Mouse (Mus musculus): ENCODE data around the gene Rhot1. TPM values are rescaled to one million over a fixed set of nuclear protein-coding genes. Genes with fewer than 3 reads are reported as not detected.
"Not testable (repeated sequence)": the region's sequence is repeated elsewhere in the genome, so short reads cannot be mapped to it uniquely, and the experiment has no call there.

Gene Rhot1
- polyA plus RNA-seq, 1 experiment from 2014 or later, result 76.2 TPM

- 87% methylated on average over 8 of the region's 8 CpGs for WGBS
Observed at GRCm38 (mm10) chr11:80178316-80178715, 30.5 kb upstream of the Rhot1 start.

DNA sequence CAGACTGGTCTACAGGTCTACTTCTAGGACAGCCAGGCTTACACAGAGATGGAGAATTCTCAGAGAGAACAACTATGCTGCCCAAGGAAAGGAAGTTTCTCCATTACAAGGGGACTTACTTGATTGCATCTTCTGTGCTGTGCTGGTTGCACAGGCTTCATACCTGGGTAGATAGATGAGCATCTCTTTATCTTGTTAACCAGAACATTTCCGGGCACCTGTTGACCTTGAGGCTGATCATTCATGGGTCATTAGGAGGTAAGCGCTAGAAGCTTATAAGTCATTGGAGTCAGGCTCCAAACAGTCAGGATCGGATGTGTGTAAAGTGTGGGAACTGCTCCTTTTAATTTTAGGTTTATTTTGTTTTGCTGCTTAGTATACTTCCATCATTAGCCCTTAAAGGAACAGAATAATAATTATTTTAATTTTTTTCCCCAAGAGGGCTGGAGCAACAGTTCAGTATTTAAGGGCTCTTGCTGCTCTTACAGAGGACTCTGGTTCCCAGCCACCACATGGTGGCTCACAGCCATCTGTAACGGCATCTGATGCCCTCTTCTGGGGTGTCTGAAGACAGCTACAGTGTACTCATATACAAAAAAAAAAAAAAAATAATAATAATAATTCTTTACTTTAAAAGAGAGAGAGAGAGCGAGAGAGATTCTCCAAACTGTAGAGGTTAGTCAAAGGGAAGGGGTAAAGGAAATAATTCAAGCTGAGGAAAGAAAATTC, 27.6 kb upstream of the Rhot1 start:
- no peak for ATAC-seq (ENCODE audit: low read depth)
- Histone ChIP-seq H3K27ac (replicated peaks) (no peak overlapping the region), H3K4me3 (no peak overlapping the region), H3K36me3 (no peaks in the 10 kb centered on the region), H3K4me1 (replicated peaks) (0 out of 2 replicates have a peak, but pooled peaks cover 12% of the 10 kb centered on the region), H3K4me2 (no peak overlapping the region), H3K27me3 (peaks cover 6% of the 10 kb centered on the region; the same call in 1 of the 2 replicates), H3K9ac (no peak overlapping the region), H3K9me3 (no peaks in the 10 kb centered on the region)
- WGBS, result 75% methylated on average over 5 of the region's 5 CpGs

More at GRCm38 (mm10) chr11:80178316-80178715, 30.5 kb upstream of the Rhot1 start:
- Histone ChIP-seq H3K27me3 (peaks cover 6% of the 10 kb centered on the region; the same call in 1 of the 2 replicates), H3K4me2 (no peak overlapping the region), H3K27ac (replicated peaks) (no peak overlapping the region), H3K36me3 (no peaks in the 10 kb centered on the region), H3K9ac (no peak overlapping the region), H3K9me3 (no peaks in the 10 kb centered on the region), H3K4me3 (no peak overlapping the region), H3K4me1 (replicated peaks) (0 out of 2 replicates have a peak, but pooled peaks cover under 1% of the 10 kb centered on the region)
- ATAC-seq (ENCODE audit: low read depth), result no peak

- Histone ChIP-seq H3K9ac (peak overlapping the region; percentile 62), H3K4me3 (peak overlapping the region; percentile 44), H3K4me1 (replicated peaks) (0 out of 2 replicates have a peak, but pooled peaks cover 12% of the 10 kb centered on the region), H3K4me2 (peak overlapping the region; percentile 57)
- H3K9me3 ChIP-seq; H3K27ac ChIP-seq (replicated peaks); H3K27me3 ChIP-seq; H3K36me3 ChIP-seq: not testable (repeated sequence)
- peak; percentile 40; the same call in 1 of the 2 replicates for ATAC-seq (ENCODE audit: low read depth)
- WGBS, result 46% methylated on average over 12 of the region's 12 CpGs
Observed at GRCm38 (mm10) chr11:80183054-80183704, 25.6 kb upstream of the Rhot1 start.

DNA sequence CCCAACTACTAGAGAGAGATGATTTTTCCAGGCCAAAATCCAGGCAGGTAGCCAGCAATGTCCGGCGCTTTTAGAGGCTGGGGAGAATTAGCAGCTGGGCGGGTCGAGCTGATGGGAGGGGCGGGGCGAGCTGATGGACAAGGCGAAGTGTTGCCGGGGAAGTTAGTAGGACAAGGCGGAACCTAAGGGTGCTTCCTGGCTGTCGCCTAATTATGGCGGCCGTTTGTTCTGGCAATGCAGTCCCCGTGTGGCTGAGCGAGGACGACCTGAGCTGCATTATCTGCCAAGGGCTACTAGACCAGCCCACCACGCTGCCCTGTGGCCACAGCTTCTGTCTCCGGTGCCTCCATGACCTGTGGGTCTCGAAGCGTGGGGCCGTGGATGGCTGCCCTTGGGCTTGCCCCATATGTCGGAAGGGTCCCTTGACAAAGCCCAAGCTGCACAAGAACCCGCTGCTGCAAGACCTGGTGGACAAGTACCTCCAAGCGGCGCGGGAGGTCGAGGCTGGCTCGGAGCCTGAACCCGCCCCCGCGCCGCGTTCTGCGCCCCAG, 25.0 kb upstream of the Rhot1 start, which contains the start of gene Rnf135:
Gene Rnf135, plus strand, starts transcription at position 147 of the 551 bp plus-strand sequence.
- H3K36me3 ChIP-seq, result no peaks in the 10 kb centered on the region
- peak; percentile 75 for ATAC-seq (ENCODE audit: low read depth)
- 0 out of 2 replicates have a peak, but pooled peaks cover 12% of the 10 kb centered on the region for H3K4me1 ChIP-seq (replicated peaks)
- H3K4me2 ChIP-seq, result peak within 1 kb of the TSS; percentile 57
- peaks cover 6% of the 10 kb centered on the region; the same call in 1 of the 2 replicates for H3K27me3 ChIP-seq
- no peaks in the 10 kb centered on the region for H3K9me3 ChIP-seq
- WGBS, result 2% methylated on average over 33 of the region's 33 CpGs
- 0 out of 2 replicates have a peak within 1 kb of the TSS, but pooled peaks have one; percentile 9 for H3K27ac ChIP-seq (replicated peaks)
- peak within 1 kb of the TSS; percentile 44 for H3K4me3 ChIP-seq
- H3K9ac ChIP-seq, result peak within 1 kb of the TSS; percentile 62

- peak overlapping the region; percentile 57 for H3K4me2 ChIP-seq
- H3K4me1 ChIP-seq (replicated peaks), result 0 out of 2 replicates have a peak, but pooled peaks cover 12% of the 10 kb centered on the region
- ATAC-seq (ENCODE audit: low read depth), result no peak
- H3K36me3 ChIP-seq, result no peaks in the 10 kb centered on the region
- peak overlapping the region; percentile 62; the same call in 1 of the 2 replicates for H3K9ac ChIP-seq
- no peaks in the 10 kb centered on the region for H3K9me3 ChIP-seq
- WGBS, result 92% methylated on average over 6 of the region's 6 CpGs
- H3K4me3 ChIP-seq, result peak overlapping the region; percentile 44
- peaks cover 6% of the 10 kb centered on the region; the same call in 1 of the 2 replicates for H3K27me3 ChIP-seq
- no peak overlapping the region for H3K27ac ChIP-seq (replicated peaks)
Observed at GRCm38 (mm10) chr11:80184531-80185071, 24.2 kb upstream of the Rhot1 start.

GRCm38 (mm10) chr11:80185441-80185976, 23.3 kb upstream of the Rhot1 start:
- H3K27me3 ChIP-seq; H3K9me3 ChIP-seq; H3K4me2 ChIP-seq; H3K9ac ChIP-seq; ATAC-seq (ENCODE audit: low read depth); H3K36me3 ChIP-seq; H3K27ac ChIP-seq (replicated peaks); H3K4me3 ChIP-seq: not testable (repeated sequence)
- H3K4me1 ChIP-seq (replicated peaks), result 0 out of 2 replicates have a peak, but pooled peaks cover 12% of the 10 kb centered on the region
- WGBS, result 47% methylated on average over 5 of the region's 5 CpGs

DNA sequence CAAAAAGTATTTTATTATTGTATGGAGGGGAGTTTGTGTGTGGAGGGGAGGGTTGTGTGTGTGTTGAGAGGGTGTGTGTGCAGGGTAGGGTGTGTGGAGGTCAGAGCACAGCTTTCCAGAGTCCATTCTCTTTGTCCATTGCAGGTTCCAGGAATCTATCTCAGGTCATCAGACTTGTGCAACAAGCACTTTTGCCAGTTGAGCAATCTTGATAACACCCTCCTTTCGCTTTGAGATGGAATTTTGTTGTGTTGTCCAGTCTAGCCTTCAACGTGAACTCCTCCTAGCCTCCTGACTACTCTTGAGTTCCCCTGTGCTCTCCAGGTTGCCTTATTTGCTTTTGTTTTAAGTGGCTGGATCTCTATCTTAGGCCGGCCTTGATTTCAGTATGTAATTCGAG, 18.5 kb upstream of the Rhot1 start:
- peaks cover 6% of the 10 kb centered on the region; the same call in 1 of the 2 replicates for H3K36me3 ChIP-seq
- no peaks in the 10 kb centered on the region for H3K4me1 ChIP-seq (replicated peaks)
- no peak overlapping the region for H3K4me3 ChIP-seq
- no peaks in the 10 kb centered on the region for H3K9me3 ChIP-seq
- H3K4me2 ChIP-seq, result no peak overlapping the region
- H3K27ac ChIP-seq (replicated peaks), result no peak overlapping the region
- 75% methylated on average over 4 of the region's 4 CpGs for WGBS
- ATAC-seq (ENCODE audit: low read depth), result no peak
- H3K9ac ChIP-seq, result no peak overlapping the region
- H3K27me3 ChIP-seq, result no peaks in the 10 kb centered on the region

DNA sequence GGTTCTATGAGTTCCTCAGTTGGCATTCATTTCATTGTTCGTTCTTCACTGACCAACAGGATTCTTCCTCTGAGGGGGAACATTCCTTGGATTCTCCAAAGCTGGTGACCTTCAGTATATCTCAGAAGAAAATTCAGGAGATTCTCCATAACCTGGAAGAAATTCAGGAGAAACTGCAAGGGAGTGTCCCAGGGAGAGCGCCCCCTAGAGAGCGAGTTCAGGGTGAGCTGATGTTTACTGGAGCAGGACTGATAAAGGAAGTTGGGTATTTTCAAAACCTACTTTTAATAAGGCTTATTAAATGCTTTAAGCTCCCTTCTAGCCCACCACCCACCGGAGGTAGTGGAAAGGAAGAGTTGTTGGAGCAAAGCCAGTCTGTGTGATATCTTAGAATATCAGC, 15.0 kb upstream of the Rhot1 start:
- Histone ChIP-seq H3K27me3 (no peaks in the 10 kb centered on the region), H3K27ac (replicated peaks) (no peak overlapping the region), H3K4me2 (no peak overlapping the region), H3K4me3 (no peak overlapping the region), H3K36me3 (peaks cover 6% of the 10 kb centered on the region; the same call in 1 of the 2 replicates), H3K9ac (no peak overlapping the region), H3K4me1 (replicated peaks) (no peaks in the 10 kb centered on the region), H3K9me3 (no peaks in the 10 kb centered on the region)
- no peak for ATAC-seq (ENCODE audit: low read depth)
- WGBS, result 72% methylated on average over 4 of the region's 4 CpGs

DNA sequence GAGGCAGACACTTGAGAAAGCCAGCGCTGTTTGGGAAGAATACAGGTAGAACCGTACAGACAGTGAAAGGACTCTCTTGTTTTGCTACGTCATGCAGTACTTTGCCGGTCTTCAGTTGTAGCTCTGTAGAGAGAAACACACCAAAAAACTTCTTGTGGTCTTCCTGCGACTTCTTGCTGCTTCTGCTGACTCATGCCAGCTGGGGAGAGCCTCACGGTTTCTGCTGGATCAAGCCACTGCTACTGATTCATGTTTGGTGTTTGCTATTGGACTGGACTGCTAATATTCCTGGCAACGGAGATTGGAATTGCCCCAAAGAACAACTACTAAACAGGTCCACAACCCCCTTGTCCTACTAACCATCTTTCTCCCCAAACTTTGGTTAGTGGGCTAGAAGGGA, 12.5 kb upstream of the Rhot1 start:
- WGBS, result 89% methylated on average over 7 of the region's 7 CpGs
- H3K4me2 ChIP-seq, result no peak overlapping the region
- no peaks in the 10 kb centered on the region for H3K4me1 ChIP-seq (replicated peaks)
- H3K9me3 ChIP-seq, result no peaks in the 10 kb centered on the region
- H3K4me3 ChIP-seq, result no peak overlapping the region
- no peak overlapping the region for H3K9ac ChIP-seq
- peaks cover 6% of the 10 kb centered on the region; the same call in 1 of the 2 replicates for H3K36me3 ChIP-seq
- no peak overlapping the region for H3K27ac ChIP-seq (replicated peaks)
- ATAC-seq (ENCODE audit: low read depth), result no peak
- no peaks in the 10 kb centered on the region for H3K27me3 ChIP-seq

DNA sequence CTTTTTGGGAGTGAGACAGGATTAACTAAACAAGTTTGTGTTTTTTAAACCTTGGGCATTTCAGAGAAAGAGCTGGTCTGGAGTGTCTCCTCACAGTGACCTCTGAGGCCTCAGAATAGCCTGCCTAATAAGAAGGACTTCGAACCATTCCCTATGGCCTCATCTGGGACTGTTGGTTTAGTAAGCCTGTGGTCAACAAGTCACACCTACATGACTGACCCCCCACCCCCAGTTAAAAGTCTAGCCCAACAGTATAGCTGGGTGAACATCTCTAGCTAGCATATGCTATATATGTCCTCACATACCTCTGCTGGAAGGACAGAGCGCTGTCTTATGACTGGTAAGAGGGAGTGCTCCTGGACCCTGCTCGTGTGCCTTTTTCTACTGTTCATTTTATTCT, 9.5 kb upstream of the Rhot1 start:
- no peak for ATAC-seq (ENCODE audit: low read depth)
- no peak overlapping the region for H3K9ac ChIP-seq
- 86% methylated on average over 3 of the region's 3 CpGs for WGBS
- H3K36me3 ChIP-seq, result peaks cover 4% of the 10 kb centered on the region; the same call in 1 of the 2 replicates
- no peak overlapping the region for H3K4me2 ChIP-seq
- no peaks in the 10 kb centered on the region for H3K27me3 ChIP-seq
- no peaks in the 10 kb centered on the region for H3K4me1 ChIP-seq (replicated peaks)
- H3K9me3 ChIP-seq, result no peaks in the 10 kb centered on the region
- H3K4me3 ChIP-seq, result no peak overlapping the region
- no peak overlapping the region for H3K27ac ChIP-seq (replicated peaks)

- Histone ChIP-seq H3K36me3 (no peaks in the 10 kb centered on the region), H3K9me3 (no peaks in the 10 kb centered on the region), H3K27ac (replicated peaks) (no peak overlapping the region), H3K9ac (no peak overlapping the region), H3K4me1 (replicated peaks) (no peaks in the 10 kb centered on the region), H3K4me2 (no peak overlapping the region), H3K27me3 (no peaks in the 10 kb centered on the region), H3K4me3 (no peak overlapping the region)
- 94% methylated on average over 2 of the region's 2 CpGs for WGBS
- no peak for ATAC-seq (ENCODE audit: low read depth)
Observed at GRCm38 (mm10) chr11:80199773-80200172, 9.0 kb upstream of the Rhot1 start.

Measured in neural tube, embryonic 13.5 days (tissue).